Mouse (Mus musculus): ENCODE results near the gene Tceanc2. TPM values are rescaled to one million over a fixed set of nuclear protein-coding genes. Genes with fewer than 3 reads are reported as not detected.

Gene Tceanc2
- total RNA-seq, 2 experiments from 2014 or later: 17.5 to 19.8 TPM

GRCm38 (mm10) chr4:107181866-107182265, 3.0 kb upstream of the Tceanc2 start:
- DNase-seq (ENCODE audit: low spot score in 2 of 2): no peak

GRCm38 (mm10) chr4:107180746-107181145, 1.8 kb upstream of the Tceanc2 start:
- no peak for DNase-seq (ENCODE audit: low spot score in 2 of 2)
- intact Hi-C loops (cut with DNase I): no loop called here

More at GRCm38 (mm10) chr4:107181866-107182265, 3.0 kb upstream of the Tceanc2 start:
- intact Hi-C loops (cut with DNase I): no loop called here

- intact Hi-C loops (cut with DNase I): loop anchor here (5.0 kb wide), 2 partner anchors 73 to 168 kb away; partner anchors contain the start of genes Hspb11 and Lrrc42
- DNase-seq (ENCODE audit: low spot score in 2 of 2): no peak
These were observed 645 bp upstream of the Tceanc2 start for GRCm38 (mm10) chr4:107179561-107179960.

GRCm38 (mm10) chr4:107178182-107178829, 610 bp downstream of the Tceanc2 start, which contains the start of gene Tmem59:
Gene Tmem59 (plus strand): TSS chr4:107178399.
- peak; percentile 91 to 94 for DNase-seq (ENCODE audit: low spot score in 2 of 2)
- intact Hi-C loops (cut with DNase I): loop anchor here (5.0 kb wide), 2 partner anchors 74 to 169 kb away; partner anchors contain the start of genes Hspb11 and Lrrc42

- DNase-seq (ENCODE audit: low spot score in 2 of 2): no peak
- intact Hi-C loops (cut with DNase I): loop anchor here (5.0 kb wide), 2 partner anchors 75 to 170 kb away; partner anchors contain the start of genes Hspb11 and Lrrc42
These were observed 1.4 kb downstream of the Tceanc2 start for GRCm38 (mm10) chr4:107177506-107177905.

- intact Hi-C loops (cut with DNase I): no loop called here
- DNase-seq (ENCODE audit: low spot score in 2 of 2): no peak
These were observed 11.1 kb downstream of the Tceanc2 start for GRCm38 (mm10) chr4:107167798-107168197.

- intact Hi-C loops (cut with DNase I): no loop called here
- DNase-seq (ENCODE audit: low spot score in 2 of 2): no peak
These were observed 12.2 kb downstream of the Tceanc2 start for GRCm38 (mm10) chr4:107166700-107167099.

- DNase-seq (ENCODE audit: low spot score in 2 of 2): peak; percentile 84 to 87
- intact Hi-C loops (cut with DNase I): loop anchor here (2.0 to 5.0 kb wide), 4 partner anchors 97 to 552 kb away; partner anchors contain the start of genes Cyb5rl, Mrpl37 and Ssbp3
These were observed 14.9 kb downstream of the Tceanc2 start for GRCm38 (mm10) chr4:107163756-107164587.

GRCm38 (mm10) chr4:107163341-107163740, 15.6 kb downstream of the Tceanc2 start:
- DNase-seq (ENCODE audit: low spot score in 2 of 2): peak; percentile 46 to 71
- intact Hi-C loops (cut with DNase I): loop anchor here (5.0 kb wide), 3 partner anchors 96 to 551 kb away; partner anchors contain the start of genes Cyb5rl, Mrpl37 and Ssbp3

GRCm38 (mm10) chr4:107160181-107160580, 18.7 kb downstream of the Tceanc2 start:
- no peak for DNase-seq (ENCODE audit: low spot score in 2 of 2)
- intact Hi-C loops (cut with DNase I): loop anchor here (5.0 kb wide), 3 partner anchors 93 to 548 kb away; partner anchors contain the start of genes Cyb5rl, Mrpl37 and Ssbp3

- intact Hi-C loops (cut with DNase I): no loop called here
- DNase-seq (ENCODE audit: low spot score in 2 of 2): no peak
These were observed 19.6 kb downstream of the Tceanc2 start for GRCm38 (mm10) chr4:107159166-107159773.

GRCm38 (mm10) chr4:107156983-107157401, 21.9 kb downstream of the Tceanc2 start:
- intact Hi-C loops (cut with DNase I): no loop called here
- no peak for DNase-seq (ENCODE audit: low spot score in 2 of 2)

- intact Hi-C loops (cut with DNase I): no loop called here
- DNase-seq (ENCODE audit: low spot score in 2 of 2): no peak
These were observed 26.3 kb downstream of the Tceanc2 start for GRCm38 (mm10) chr4:107152571-107152970.

- peak; percentile 34 to 54 for DNase-seq (ENCODE audit: low spot score in 2 of 2)
- intact Hi-C loops (cut with DNase I): no loop called here
These were observed 27.9 kb downstream of the Tceanc2 start for GRCm38 (mm10) chr4:107150991-107151390.

- DNase-seq (ENCODE audit: low spot score in 2 of 2): no peak
- intact Hi-C loops (cut with DNase I): no loop called here
These were observed 35.4 kb downstream of the Tceanc2 start for GRCm38 (mm10) chr4:107143511-107143910.

GRCm38 (mm10) chr4:107139836-107140631, 38.9 kb downstream of the Tceanc2 start:
- DNase-seq (ENCODE audit: low spot score in 2 of 2): no peak
- intact Hi-C loops (cut with DNase I): no loop called here

- intact Hi-C loops (cut with DNase I): no loop called here
- no peak for DNase-seq (ENCODE audit: low spot score in 2 of 2)
These were observed 39.7 kb downstream of the Tceanc2 start for GRCm38 (mm10) chr4:107138948-107139835.

- no peak for DNase-seq (ENCODE audit: low spot score in 2 of 2)
- intact Hi-C loops (cut with DNase I): no loop called here
These were observed 42.4 kb downstream of the Tceanc2 start for GRCm38 (mm10) chr4:107136531-107136930.
